Mouse (Mus musculus) neural tube, embryonic 13.5 days (tissue): ENCODE data around the gene Ctrc. TPM values are rescaled to one million over a fixed set of nuclear protein-coding genes. Genes with fewer than 3 reads are reported as not detected.

ENCODE experiments used
- ATAC-seq: fragments of 200-750 bp; cut with Nextera tagmentation; 2 replicates; pipeline ENCODE4 v1.8.0; 2017; ENCODE audit warnings: low read depth, mild to moderate bottlenecking, moderate TSS enrichment, moderate library complexity
- H3K27ac ChIP-seq: fragments of 300-500 bp; sonication (generic); replicated peaks from 2 replicates; pipeline ENCODE4 v1.5.1; 2015; ENCODE audit warnings: moderate library complexity, mild to moderate bottlenecking, inconsistent platforms
- H3K27me3 ChIP-seq: fragments of 300-500 bp; sonication (generic); 2 replicates; pipeline ENCODE4 v1.6.1; 2015; ENCODE audit warnings: mild to moderate bottlenecking, inconsistent platforms
- H3K36me3 ChIP-seq: fragments of 300-500 bp; sonication (generic); 2 replicates; pipeline ENCODE4 v1.6.1; 2015; ENCODE audit warnings: mild to moderate bottlenecking, inconsistent platforms
- H3K4me1 ChIP-seq: fragments of 300-500 bp; sonication (generic); replicated peaks from 2 replicates; pipeline ENCODE4 v1.6.1; 2015; ENCODE audit warnings: inconsistent platforms
- H3K4me2 ChIP-seq: fragments of 300-500 bp; sonication (generic); 2 replicates; pipeline ENCODE4 v1.6.1; 2015; ENCODE audit warnings: inconsistent platforms, mild to moderate bottlenecking, moderate library complexity
- H3K4me3 ChIP-seq: fragments of 300-500 bp; sonication (generic); 2 replicates; pipeline ENCODE4 v1.5.1; 2015; ENCODE audit warnings: mild to moderate bottlenecking, inconsistent platforms
- H3K9ac ChIP-seq: fragments of 300-500 bp; sonication (generic); 2 replicates; pipeline ENCODE4 v1.6.1; 2015; ENCODE audit warnings: moderate library complexity, mild to moderate bottlenecking, inconsistent platforms
- H3K9me3 ChIP-seq: fragments of 300-500 bp; sonication (generic); 2 replicates; pipeline ENCODE4 v1.6.1; 2016; ENCODE audit warnings: inconsistent platforms
- WGBS: fragments of 180-500 bp; shearing (Covaris S2); methylation state at CpG from one replicate; pipeline ENCODE4 v1.1.7; 2015; 5-methylcytosine and 5-hydroxymethylcytosine counted together
- polyA plus RNA-seq: library from polyadenylated mRNA; unstranded; fragments of >200 nt; fragmentation: Nextera tagmentation; extraction: Ambion mirVana; gene quantifications from 2 replicates; pipeline ENCODE4 v1.2.1, GENCODE M21; 2015

The Ctrc gene
- polyA plus RNA-seq, 1 experiment from 2014 or later: not detected

GRCm38 (mm10) chr4:141767353-141768036 lies 78.7 kb downstream of the Ctrc start:
- peaks cover 23% of the 10 kb centered on the region for H3K4me1 ChIP-seq
- ATAC-seq: peak; percentile 62
- peak overlapping the region; percentile 24 for H3K4me2 ChIP-seq
- H3K9me3 ChIP-seq: no peaks in the 10 kb centered on the region
- H3K36me3 ChIP-seq: peaks cover 94% of the 10 kb centered on the region
- no peak overlapping the region for H3K4me3 ChIP-seq
- peak overlapping the region; percentile 88 for H3K27ac ChIP-seq
- H3K27me3 ChIP-seq: no peaks in the 10 kb centered on the region
- H3K9ac ChIP-seq: no peak overlapping the region
- WGBS: 72% methylated on average over 19 of the region's 19 CpGs

DNA sequence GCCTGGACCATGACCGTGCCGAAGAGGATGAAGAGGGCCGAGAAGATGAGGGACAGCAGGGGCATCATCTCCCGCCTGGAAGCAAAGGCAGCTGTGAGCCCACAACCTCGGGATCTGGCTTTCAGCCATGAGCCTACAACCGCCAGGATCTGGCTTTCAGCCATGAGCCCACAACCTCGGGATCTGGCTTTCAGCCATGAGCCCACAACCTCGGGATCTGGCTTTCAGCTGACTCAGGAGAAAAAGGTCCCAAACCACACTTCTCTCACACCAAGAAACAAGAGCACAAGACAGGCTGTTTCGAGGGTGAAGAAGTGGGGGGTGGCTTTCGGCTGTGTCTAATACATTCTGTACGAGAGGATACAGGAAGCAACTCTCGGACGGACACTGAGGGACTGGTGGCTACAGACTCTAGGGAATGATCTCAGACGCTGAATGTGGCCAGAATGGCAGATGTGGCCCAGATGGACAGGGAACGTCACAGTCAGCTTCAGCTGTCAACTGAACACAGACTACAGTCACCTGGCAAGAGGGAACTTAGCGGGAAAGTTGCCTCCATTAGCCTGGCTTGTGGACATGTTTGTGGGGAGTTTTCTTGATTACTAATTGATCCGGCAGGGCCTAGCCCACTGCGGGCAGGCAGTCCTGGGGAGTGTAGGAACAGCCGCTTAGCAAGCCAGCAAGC lies 79.3 kb downstream of the Ctrc start:
- Histone ChIP-seq H3K9ac (no peak overlapping the region), H3K27ac (peak overlapping the region; percentile 88), H3K4me1 (peaks cover 23% of the 10 kb centered on the region), H3K4me2 (peak overlapping the region; percentile 24), H3K36me3 (peaks cover 94% of the 10 kb centered on the region), H3K27me3 (no peaks in the 10 kb centered on the region), H3K4me3 (no peak overlapping the region), H3K9me3 (no peaks in the 10 kb centered on the region)
- WGBS: 48% methylated on average over 19 of the region's 19 CpGs
- peak; percentile 75 for ATAC-seq

DNA sequence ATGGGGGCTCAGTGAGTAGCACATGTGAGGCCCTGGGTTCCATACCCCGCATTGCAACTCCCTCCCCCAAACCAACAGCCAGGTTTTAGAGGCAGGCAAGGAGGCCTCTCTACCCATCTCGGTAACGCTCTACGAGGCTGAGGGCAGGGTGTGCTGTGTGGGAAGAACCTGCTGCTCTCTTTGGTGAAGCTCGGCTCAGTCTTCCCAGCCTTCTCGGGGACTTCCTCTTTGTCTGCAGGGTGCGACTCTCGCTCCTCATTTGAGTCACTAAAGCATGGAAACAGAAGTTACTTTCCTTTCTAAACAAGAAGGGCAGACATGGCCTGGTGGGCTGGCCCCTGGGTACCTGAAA lies 79.9 kb downstream of the Ctrc start:
- Histone ChIP-seq H3K9me3 (no peaks in the 10 kb centered on the region), H3K27ac (peak overlapping the region; percentile 88), H3K36me3 (peaks cover 94% of the 10 kb centered on the region), H3K4me2 (peak overlapping the region; percentile 24), H3K4me3 (no peak overlapping the region), H3K27me3 (no peaks in the 10 kb centered on the region), H3K9ac (no peak overlapping the region), H3K4me1 (peaks cover 23% of the 10 kb centered on the region)
- WGBS: 74% methylated on average over 8 of the region's 8 CpGs
- peak; percentile 48; the same call in 1 of the 2 replicates for ATAC-seq

DNA sequence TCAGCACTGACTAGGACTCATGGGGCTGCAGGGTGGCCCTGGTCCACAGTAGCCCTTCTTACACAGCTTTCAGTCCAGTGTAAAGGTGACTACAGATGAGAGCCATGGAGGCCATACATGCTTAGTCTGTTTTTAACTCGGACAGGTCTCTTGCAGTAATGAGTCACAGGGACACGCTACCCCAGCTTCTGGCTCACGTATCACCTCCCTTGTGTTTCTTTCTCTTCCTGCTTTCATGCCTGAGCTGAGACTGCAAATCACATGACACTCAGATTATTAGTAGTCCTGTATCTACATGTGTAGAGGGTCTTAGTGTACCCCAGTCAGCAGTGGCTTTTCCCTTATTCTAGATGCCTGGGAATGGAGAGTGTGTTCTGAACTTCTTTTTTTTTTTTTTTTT lies 81.2 kb downstream of the Ctrc start:
- no peaks in the 10 kb centered on the region for H3K27me3 ChIP-seq
- no peak overlapping the region for H3K4me2 ChIP-seq
- no peak overlapping the region for H3K27ac ChIP-seq
- no peak overlapping the region for H3K4me3 ChIP-seq
- H3K9me3 ChIP-seq: no peaks in the 10 kb centered on the region
- H3K9ac ChIP-seq: no peak overlapping the region
- no peak for ATAC-seq
- peaks cover 87% of the 10 kb centered on the region for H3K36me3 ChIP-seq
- WGBS: 94% methylated on average over 3 of the region's 3 CpGs
- peaks cover 23% of the 10 kb centered on the region for H3K4me1 ChIP-seq

Other genes starting within 250 kb of the Ctrc start
- gene Fblim1, start 240.3 kb downstream of the Ctrc start, polyA plus RNA-seq: 32.1 and 36.6 TPM in 2 replicates
- gene Tmem82, start 227.7 kb downstream of the Ctrc start, polyA plus RNA-seq: 0.31 TPM in 1 of 2 replicates, not detected in the other
- 0.11 TPM in 1 of 2 replicates, not detected in the other for gene Slc25a34, start 222.5 kb downstream of the Ctrc start, polyA plus RNA-seq
- 6.6 and 7.6 TPM in 2 replicates for gene Plekhm2, start 181.5 kb downstream of the Ctrc start, polyA plus RNA-seq
- gene Rsc1a1, start 160.8 kb downstream of the Ctrc start, polyA plus RNA-seq: not detected in 2 replicates
- 15.4 and 17.9 TPM in 2 replicates for gene Ddi2, start 122.9 kb downstream of the Ctrc start, polyA plus RNA-seq
- not detected in 2 replicates for gene Agmat, start 99.7 kb downstream of the Ctrc start, polyA plus RNA-seq
- 6.0 and 6.6 TPM in 2 replicates for gene Dnajc16, start 55.4 kb downstream of the Ctrc start, polyA plus RNA-seq
- gene Casp9, start 52.7 kb downstream of the Ctrc start, polyA plus RNA-seq: 19.8 and 22.9 TPM in 2 replicates
- gene Cela2a, start 20.2 kb downstream of the Ctrc start, polyA plus RNA-seq: not detected in 2 replicates
- gene Efhd2, start 28.6 kb upstream of the Ctrc start, polyA plus RNA-seq: 65.7 and 67.1 TPM in 2 replicates
- gene Fhad1, start 168.7 kb upstream of the Ctrc start, polyA plus RNA-seq: 3.6 and 4.0 TPM in 2 replicates
- gene Tmem51, start 237.9 kb upstream of the Ctrc start, polyA plus RNA-seq: 5.2 and 6.4 TPM in 2 replicates